Mouse (Mus musculus) intestine, embryonic 16.5 days (tissue): Measurements from ENCODE around the gene Gimap4. TPM values are rescaled to one million over a fixed set of nuclear protein-coding genes. Genes with fewer than 3 reads are reported as not detected.

ENCODE experiments used
- ATAC-seq: fragments of 200-750 bp; cut with Nextera tagmentation; 2 replicates; pipeline ENCODE4 v1.8.0; 2017; ENCODE audit warnings: moderate TSS enrichment, moderate library complexity
- H3K27ac ChIP-seq: fragments of 300-500 bp; sonication (generic); 2 replicates; pipeline ENCODE4 v1.5.1; 2014; ENCODE audit warnings: mild to moderate bottlenecking, low read length
- H3K27me3 ChIP-seq: fragments of 300-500 bp; sonication (generic); replicated peaks from 2 replicates; pipeline ENCODE4 v1.6.1; 2014; ENCODE audit warnings: low read length, control low read depth, mixed read lengths; ENCODE audit not compliant: control insufficient read depth, insufficient read depth
- H3K36me3 ChIP-seq: fragments of 300-500 bp; sonication (generic); 2 replicates; pipeline ENCODE4 v1.6.1; 2014; ENCODE audit warnings: low read length, control low read depth; ENCODE audit not compliant: control insufficient read depth, insufficient read depth
- H3K4me1 ChIP-seq: fragments of 300-500 bp; sonication (generic); 2 replicates; pipeline ENCODE4 v1.6.1; 2014; ENCODE audit warnings: low read length, control low read depth, mixed read lengths; ENCODE audit not compliant: control insufficient read depth, insufficient read depth
- H3K4me2 ChIP-seq: fragments of 300-500 bp; sonication (generic); 2 replicates; pipeline ENCODE4 v1.6.1; 2014; ENCODE audit warnings: low read depth, low read length, control low read depth
- H3K4me3 ChIP-seq: fragments of 300-500 bp; sonication (generic); 2 replicates; pipeline ENCODE4 v1.5.1; 2014; ENCODE audit warnings: mild to moderate bottlenecking, low read length
- H3K9ac ChIP-seq: fragments of 300-500 bp; sonication (generic); 2 replicates; pipeline ENCODE4 v1.6.1; 2014; ENCODE audit warnings: low read depth, low read length
- H3K9me3 ChIP-seq: fragments of 300-500 bp; sonication (generic); 2 replicates; pipeline ENCODE4 v1.6.1; 2016; ENCODE audit warnings: low read length, control low read depth; ENCODE audit not compliant: control insufficient read depth
- WGBS: fragments of 180-500 bp; shearing (Covaris S2); extraction: QIAGEN DNeasy Blood & Tissue Kit; methylation state at CpG from one replicate; pipeline ENCODE4 v1.1.7; 2014; 5-methylcytosine and 5-hydroxymethylcytosine counted together
- polyA plus RNA-seq: library from polyadenylated mRNA; unstranded; fragments of >200 nt; fragmentation: Nextera tagmentation; extraction: Ambion mirVana; gene quantifications from 2 replicates; pipeline ENCODE4 v1.2.1, GENCODE M21; 2015

Gene Gimap4
- polyA plus RNA-seq, 1 experiment from 2014 or later = 23.2 TPM

DNA sequence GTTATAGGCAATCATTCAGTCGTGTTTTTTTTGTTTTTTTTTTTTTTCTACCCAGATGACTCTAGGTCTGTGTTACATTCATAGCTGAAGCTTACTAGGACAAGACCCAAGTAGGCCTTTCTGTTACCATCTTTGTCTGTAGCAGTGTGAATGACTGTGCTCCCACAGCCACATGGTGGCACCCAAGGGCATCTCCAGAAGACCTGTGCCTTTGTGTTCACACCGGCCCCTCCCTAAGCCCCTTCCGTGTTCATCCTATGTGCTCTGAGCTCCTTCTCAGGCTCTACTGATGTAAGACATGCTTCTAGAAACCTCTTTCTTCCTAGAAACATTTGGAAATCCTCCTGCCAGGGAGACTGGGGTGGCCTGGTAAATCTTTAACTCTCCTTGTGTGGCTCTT is 37.4 kb upstream of the Gimap4 start, which contains the start of gene Gimap8:
TSS of gene Gimap8 (plus strand) at position 240 of the 400 bp plus-strand sequence.
- no peaks in the 10 kb centered on the region for H3K36me3 ChIP-seq
- H3K4me2 ChIP-seq = no peak within 1 kb of the TSS
- no peak within 1 kb of the TSS for H3K27ac ChIP-seq
- 28% methylated on average over 3 of the region's 3 CpGs for WGBS
- no peak within 1 kb of the TSS for H3K9ac ChIP-seq
- no peaks in the 10 kb centered on the region for H3K27me3 ChIP-seq
- H3K4me3 ChIP-seq = no peak within 1 kb of the TSS
- no peaks in the 10 kb centered on the region for H3K9me3 ChIP-seq
- H3K4me1 ChIP-seq = no peaks in the 10 kb centered on the region
- 0 out of 2 replicates have a peak, but pooled peaks have one; percentile 64 for ATAC-seq

DNA sequence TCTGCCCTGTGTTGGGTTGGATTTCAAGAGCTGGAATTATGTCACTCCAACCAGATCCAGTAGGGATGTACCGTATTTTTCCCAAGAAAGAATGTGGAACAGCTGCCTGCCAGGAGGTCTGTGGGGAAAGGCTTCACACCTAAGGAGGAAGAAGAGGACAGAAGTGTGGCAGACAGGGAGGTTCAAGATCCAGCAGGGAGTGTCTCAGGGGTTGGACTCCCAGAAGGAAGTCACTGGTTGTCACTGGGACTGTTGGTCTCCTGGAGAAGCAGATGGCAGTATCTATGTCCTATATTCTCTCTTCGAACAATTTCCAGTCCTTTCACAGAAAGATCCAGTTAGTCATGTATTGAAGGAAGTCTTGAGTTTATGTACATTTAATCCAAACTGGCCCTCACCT is 36.7 kb upstream of the Gimap4 start:
- H3K4me3 ChIP-seq = no peak overlapping the region
- no peak overlapping the region for H3K27ac ChIP-seq
- H3K36me3 ChIP-seq = no peaks in the 10 kb centered on the region
- H3K4me1 ChIP-seq = no peaks in the 10 kb centered on the region
- no peaks in the 10 kb centered on the region for H3K9me3 ChIP-seq
- 76% methylated on average over 2 of the region's 2 CpGs for WGBS
- H3K4me2 ChIP-seq = no peak overlapping the region
- peak; percentile 35; the same call in 1 of the 2 replicates for ATAC-seq
- H3K27me3 ChIP-seq = no peaks in the 10 kb centered on the region
- no peak overlapping the region for H3K9ac ChIP-seq

- Histone ChIP-seq H3K4me3 (no peak overlapping the region), H3K9ac (no peak overlapping the region), H3K4me2 (no peak overlapping the region), H3K27ac (no peak overlapping the region), H3K4me1 (no peaks in the 10 kb centered on the region), H3K9me3 (no peaks in the 10 kb centered on the region), H3K27me3 (no peaks in the 10 kb centered on the region), H3K36me3 (no peaks in the 10 kb centered on the region)
- WGBS = 86% methylated on average over 4 of the region's 4 CpGs
- no peak for ATAC-seq
Observed at GRCm38 (mm10) chr6:48648779-48649178, 35.6 kb upstream of the Gimap4 start.

DNA sequence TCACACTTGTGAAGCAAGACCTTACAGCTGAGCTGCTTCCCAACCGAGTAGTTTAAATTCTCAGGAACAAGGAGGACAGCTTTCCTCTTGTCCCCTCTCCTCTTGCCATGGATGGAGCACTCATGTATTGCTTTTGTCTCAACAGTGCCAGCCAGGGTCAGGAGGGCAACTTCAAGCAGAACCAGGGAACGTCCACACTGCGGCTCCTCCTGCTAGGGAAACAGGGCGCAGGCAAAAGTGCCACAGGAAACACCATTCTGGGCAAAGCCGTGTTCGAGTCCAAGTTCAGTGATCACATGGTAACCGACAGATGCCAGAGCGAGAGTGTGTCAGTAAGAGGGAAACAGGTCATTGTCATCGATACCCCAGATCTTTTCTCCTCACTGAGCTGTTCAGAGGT is 34.3 kb upstream of the Gimap4 start:
- Histone ChIP-seq H3K36me3 (no peaks in the 10 kb centered on the region), H3K27ac (no peak overlapping the region), H3K4me3 (no peak overlapping the region), H3K9me3 (no peaks in the 10 kb centered on the region), H3K4me2 (no peak overlapping the region), H3K27me3 (no peaks in the 10 kb centered on the region), H3K9ac (no peak overlapping the region), H3K4me1 (no peaks in the 10 kb centered on the region)
- no peak for ATAC-seq
- WGBS = 87% methylated on average over 9 of the region's 9 CpGs

- Histone ChIP-seq H3K27me3 (no peaks in the 10 kb centered on the region), H3K4me2 (no peak overlapping the region), H3K4me1 (no peaks in the 10 kb centered on the region), H3K4me3 (no peak overlapping the region), H3K9ac (no peak overlapping the region), H3K27ac (no peak overlapping the region), H3K36me3 (no peaks in the 10 kb centered on the region), H3K9me3 (no peaks in the 10 kb centered on the region)
- WGBS = 70% methylated on average over 5 of the region's 5 CpGs
- no peak for ATAC-seq
Observed at GRCm38 (mm10) chr6:48658721-48659120, 25.6 kb upstream of the Gimap4 start.

GRCm38 (mm10) chr6:48664750-48665149 is 19.6 kb upstream of the Gimap4 start:
- H3K4me1 ChIP-seq = peaks cover 3% of the 10 kb centered on the region
- H3K27me3 ChIP-seq = no peaks in the 10 kb centered on the region
- no peak overlapping the region for H3K9ac ChIP-seq
- H3K36me3 ChIP-seq = no peaks in the 10 kb centered on the region
- ATAC-seq = no peak
- no peak overlapping the region for H3K27ac ChIP-seq
- 86% methylated on average over 4 of the region's 4 CpGs for WGBS
- no peak overlapping the region for H3K4me3 ChIP-seq
- no peaks in the 10 kb centered on the region for H3K9me3 ChIP-seq
- H3K4me2 ChIP-seq = no peak overlapping the region

GRCm38 (mm10) chr6:48665471-48665870 is 18.9 kb upstream of the Gimap4 start:
- ATAC-seq = no peak
- Histone ChIP-seq H3K27me3 (no peaks in the 10 kb centered on the region), H3K9me3 (no peaks in the 10 kb centered on the region), H3K4me2 (no peak overlapping the region), H3K4me1 (peaks cover 3% of the 10 kb centered on the region), H3K27ac (no peak overlapping the region), H3K9ac (no peak overlapping the region), H3K36me3 (no peaks in the 10 kb centered on the region), H3K4me3 (no peak overlapping the region)
- WGBS = 90% methylated on average over 9 of the region's 9 CpGs

DNA sequence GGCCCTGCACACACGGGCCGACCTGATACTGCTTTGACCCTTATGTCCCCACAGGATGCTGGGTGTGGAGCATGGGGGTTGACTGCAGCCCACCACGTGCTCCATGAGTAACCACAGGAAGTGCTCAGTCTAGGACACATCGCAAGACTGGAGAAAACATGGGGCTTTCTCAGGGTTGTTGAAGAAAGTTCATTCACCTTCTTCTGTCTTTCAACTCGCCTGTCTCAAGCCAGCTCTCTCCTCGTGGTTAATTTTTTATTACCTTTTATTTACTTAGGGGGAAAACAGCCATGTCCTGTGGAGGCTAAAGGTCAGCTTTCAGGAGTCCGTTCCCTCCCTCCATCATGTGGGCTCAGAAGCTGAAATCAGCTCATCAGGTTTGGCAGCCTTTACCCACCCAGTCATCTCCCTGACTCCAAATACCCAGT is 18.2 kb upstream of the Gimap4 start:
- H3K4me1 ChIP-seq = peaks cover 3% of the 10 kb centered on the region
- H3K4me2 ChIP-seq = no peak overlapping the region
- H3K9me3 ChIP-seq = no peaks in the 10 kb centered on the region
- peak overlapping the region; percentile 41; the same call in 1 of the 2 replicates for H3K27ac ChIP-seq
- H3K9ac ChIP-seq = no peak overlapping the region
- ATAC-seq = peak; percentile 91
- no peak overlapping the region for H3K4me3 ChIP-seq
- WGBS = 14% methylated on average over 7 of the region's 7 CpGs
- H3K36me3 ChIP-seq = no peaks in the 10 kb centered on the region
- H3K27me3 ChIP-seq = no peaks in the 10 kb centered on the region

GRCm38 (mm10) chr6:48668022-48668421 is 16.3 kb upstream of the Gimap4 start:
- ATAC-seq = no peak
- no peaks in the 10 kb centered on the region for H3K9me3 ChIP-seq

DNA sequence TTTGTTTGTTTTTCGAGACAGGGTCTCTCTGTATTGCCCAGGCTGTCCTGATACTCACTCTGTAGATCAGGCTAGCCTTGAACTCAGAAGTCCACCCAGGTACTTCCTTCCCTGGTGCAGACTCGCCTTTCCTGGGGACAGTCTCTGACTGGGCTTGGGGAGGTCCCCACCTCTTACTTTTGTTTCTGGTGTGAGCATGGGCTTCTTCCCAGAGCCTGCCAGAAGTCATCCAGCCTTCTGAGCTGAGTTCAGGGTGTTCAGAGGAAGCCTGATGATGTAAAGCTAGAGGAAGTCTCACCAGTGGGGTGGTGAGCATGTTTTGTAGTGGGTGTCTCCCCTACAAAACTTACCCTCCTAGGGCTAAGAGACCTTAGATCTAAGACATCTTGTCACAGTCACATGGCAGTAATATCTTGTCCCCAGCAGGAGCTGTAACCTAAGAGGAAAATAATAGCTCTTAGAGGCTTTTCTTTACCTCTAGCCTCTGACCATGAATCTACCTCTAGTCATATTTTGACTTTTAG is 14.8 kb upstream of the Gimap4 start:
- H3K4me3 ChIP-seq = no peak overlapping the region
- ATAC-seq = no peak
- no peaks in the 10 kb centered on the region for H3K36me3 ChIP-seq
- no peaks in the 10 kb centered on the region for H3K9me3 ChIP-seq
- no peak overlapping the region for H3K4me2 ChIP-seq
- peaks cover 3% of the 10 kb centered on the region for H3K4me1 ChIP-seq
- H3K9ac ChIP-seq = no peak overlapping the region
- no peaks in the 10 kb centered on the region for H3K27me3 ChIP-seq
- H3K27ac ChIP-seq = no peak overlapping the region
- WGBS = 65% methylated on average over 2 of the region's 2 CpGs

More at GRCm38 (mm10) chr6:48668022-48668421, 16.3 kb upstream of the Gimap4 start:
- Histone ChIP-seq H3K27me3 (no peaks in the 10 kb centered on the region), H3K4me3 (no peak overlapping the region), H3K27ac (no peak overlapping the region), H3K4me2 (no peak overlapping the region), H3K9ac (no peak overlapping the region), H3K4me1 (peaks cover 3% of the 10 kb centered on the region), H3K36me3 (no peaks in the 10 kb centered on the region)
